Mouse (Mus musculus) MEL (cell line): Measurements from ENCODE around the gene Ferd3l. TPM values are rescaled to one million over a fixed set of nuclear protein-coding genes. Genes with fewer than 3 reads are reported as not detected.

ENCODE experiments used
- DNase-seq: peaks from one replicate; pipeline ENCODE4 v3.0.0; 2011; ENCODE audit warnings: low read depth, low spot score
- H3K27ac ChIP-seq: 2 replicates; pipeline ENCODE4 v1.5.1; 2012; ENCODE audit warnings: low read depth, mild to moderate bottlenecking, control low read depth, low read length, moderate library complexity; ENCODE audit not compliant: control insufficient read depth
- H3K27me3 ChIP-seq, 2 experiments: fragments of 150-350 bp in 1 of 2; sonication (generic) in 1 of 2; 2 replicates each; pipeline ENCODE4 v1.6.1; 2012; ENCODE audit warnings: low read length in 2 of 2, mild to moderate bottlenecking in 2 of 2, improper control_type of control experiment in 1 of 2, moderate library complexity in 1 of 2; ENCODE audit not compliant: insufficient read depth in 2 of 2, control insufficient read depth in 1 of 2
- H3K36me3 ChIP-seq, 2 experiments: 2 replicates each; pipeline ENCODE4 v1.6.1; 2012 to 2014; ENCODE audit warnings: low read length in 2 of 2, improper control_type of control experiment in 1 of 2, inconsistent platforms in 1 of 2, mild to moderate bottlenecking in 1 of 2; ENCODE audit not compliant: insufficient read depth in 2 of 2, control insufficient read depth in 1 of 2
- H3K4me1 ChIP-seq, 2 experiments: fragments of 150-350 bp in 1 of 2; sonication (generic) in 1 of 2; 2 replicates each; pipeline ENCODE4 v1.6.1; 2012; ENCODE audit warnings: low read length in 2 of 2, improper control_type of control experiment in 1 of 2, mild to moderate bottlenecking in 1 of 2; ENCODE audit not compliant: insufficient read depth in 2 of 2, control insufficient read depth in 1 of 2
- H3K4me3 ChIP-seq, 2 experiments: fragments of 150-350 bp in 1 of 2; sonication (generic) in 1 of 2; 2 replicates each; pipeline ENCODE4 v1.5.1; 2012; ENCODE audit warnings: low read depth in 2 of 2, low read length in 2 of 2, mild to moderate bottlenecking in 2 of 2, moderate library complexity in 2 of 2, control low read depth in 1 of 2, improper control_type of control experiment in 1 of 2; ENCODE audit not compliant: control insufficient read depth in 1 of 2, insufficient read depth in 1 of 2
- H3K79me2 ChIP-seq: 2 replicates; pipeline ENCODE4 v1.6.1; 2012; ENCODE audit warnings: mild to moderate bottlenecking, low read length, moderate library complexity; ENCODE audit not compliant: control insufficient read depth, poor library complexity, insufficient read depth
- H3K9ac ChIP-seq: 2 replicates; pipeline ENCODE4 v1.6.1; 2012; ENCODE audit warnings: low read depth, mild to moderate bottlenecking, control low read depth, low read length, moderate library complexity; ENCODE audit not compliant: control insufficient read depth, poor library complexity, severe bottlenecking
- H3K9me3 ChIP-seq: fragments of 150-350 bp; sonication (generic); replicated peaks from 2 replicates; pipeline ENCODE4 v1.6.1; 2012; ENCODE audit warnings: mild to moderate bottlenecking, low read length, improper control_type of control experiment, moderate library complexity; ENCODE audit not compliant: insufficient read depth
- CHD1 ChIP-seq: IDR thresholded peaks from 2 replicates; pipeline ENCODE4 v1.6.1; 2012; ENCODE audit warnings: low read depth, mild to moderate bottlenecking, inconsistent platforms, low read length, improper control_type of control experiment
- CTCF ChIP-seq, 3 experiments: IDR thresholded peaks in 2 of 3; conservative IDR thresholded peaks in 1 of 3; 2 replicates each; pipeline ENCODE4 v1.5.1; 2011 to 2012; ENCODE audit warnings: low read length in 3 of 3, low read depth in 2 of 3, mild to moderate bottlenecking in 2 of 3, improper control_type of control experiment in 1 of 3, inconsistent platforms in 1 of 3, mixed read lengths in 1 of 3, moderate library complexity in 1 of 3; ENCODE audit not compliant: control insufficient read depth in 1 of 3, insufficient read depth in 1 of 3, poor library complexity in 1 of 3, severe bottlenecking in 1 of 3
- E2F4 ChIP-seq: IDR thresholded peaks from 2 replicates; pipeline ENCODE4 v1.6.1; 2011; ENCODE audit warnings: low read depth, low read length, improper control_type of control experiment, borderline replicate concordance
- EP300 ChIP-seq, 2 experiments: IDR thresholded peaks; 2 replicates each; pipeline ENCODE4 v1.6.1; 2011; ENCODE audit warnings: improper control_type of control experiment in 2 of 2, low read length in 2 of 2, low read depth in 1 of 2, mild to moderate bottlenecking in 1 of 2
- ETS1 ChIP-seq: IDR thresholded peaks from 2 replicates; pipeline ENCODE4 v1.6.1; 2012; ENCODE audit warnings: low read depth, mild to moderate bottlenecking, inconsistent platforms, low read length, improper control_type of control experiment, moderate library complexity
- GABPA ChIP-seq: IDR thresholded peaks from 2 replicates; pipeline ENCODE4 v1.6.1; 2012; ENCODE audit warnings: low read depth, mild to moderate bottlenecking, inconsistent platforms, low read length, improper control_type of control experiment, moderate library complexity
- HCFC1 ChIP-seq: IDR thresholded peaks from 2 replicates; pipeline ENCODE4 v1.6.1; 2012; ENCODE audit warnings: low read depth, mild to moderate bottlenecking, inconsistent platforms, low read length, improper control_type of control experiment, moderate library complexity
- KAT2A ChIP-seq: conservative IDR thresholded peaks from 2 replicates; pipeline ENCODE4 v1.6.1; 2012; ENCODE audit warnings: low read depth, low read length, improper control_type of control experiment, inconsistent platforms
- MAZ ChIP-seq: IDR thresholded peaks from 2 replicates; pipeline ENCODE4 v1.6.1; 2012; ENCODE audit warnings: low read depth, mild to moderate bottlenecking, inconsistent platforms, low read length, improper control_type of control experiment
- MEF2A ChIP-seq: IDR thresholded peaks from 2 replicates; pipeline ENCODE4 v1.6.1; 2014; ENCODE audit warnings: low read depth, mild to moderate bottlenecking, inconsistent platforms, low read length, improper control_type of control experiment; ENCODE audit not compliant: poor library complexity, insufficient replicate concordance, severe bottlenecking; ENCODE audit errors: extremely low read depth
- MYB ChIP-seq: IDR thresholded peaks from 2 replicates; pipeline ENCODE4 v1.6.1; 2011; ENCODE audit warnings: mild to moderate bottlenecking, low read depth, low read length, improper control_type of control experiment
- NELFE ChIP-seq: IDR thresholded peaks from 2 replicates; pipeline ENCODE4 v1.6.1; 2011; ENCODE audit warnings: low read depth, low read length, improper control_type of control experiment
- NRF1 ChIP-seq: IDR thresholded peaks from 2 replicates; pipeline ENCODE4 v1.6.1; 2014; ENCODE audit warnings: low read depth, mild to moderate bottlenecking, inconsistent platforms, low read length, improper control_type of control experiment, moderate library complexity; ENCODE audit not compliant: poor library complexity, insufficient read depth, severe bottlenecking
- POLR2A ChIP-seq, 2 experiments: IDR thresholded peaks; 2 replicates each; pipeline ENCODE4 v1.6.1; 2011 to 2012; ENCODE audit warnings: low read length in 2 of 2, mild to moderate bottlenecking in 2 of 2, control low read depth in 1 of 2, improper control_type of control experiment in 1 of 2, low read depth in 1 of 2, moderate library complexity in 1 of 2; ENCODE audit not compliant: control insufficient read depth in 1 of 2, insufficient read depth in 1 of 2, poor library complexity in 1 of 2
- POLR2AphosphoS2 ChIP-seq: IDR thresholded peaks from 2 replicates; pipeline ENCODE4 v1.6.1; 2011; ENCODE audit warnings: low read length, improper control_type of control experiment
- RCOR1 ChIP-seq: IDR thresholded peaks from 2 replicates; pipeline ENCODE4 v1.6.1; 2012; ENCODE audit warnings: low read depth, mild to moderate bottlenecking, inconsistent platforms, low read length, improper control_type of control experiment
- SMC3 ChIP-seq: IDR thresholded peaks from 2 replicates; pipeline ENCODE4 v1.6.1; 2011; ENCODE audit warnings: low read depth, low read length, improper control_type of control experiment
- TCF12 ChIP-seq: IDR thresholded peaks from 2 replicates; pipeline ENCODE4 v1.6.1; 2014; ENCODE audit warnings: low read depth, mild to moderate bottlenecking, inconsistent platforms, low read length, improper control_type of control experiment, moderate library complexity
- UBTF ChIP-seq: IDR thresholded peaks from 2 replicates; pipeline ENCODE4 v1.6.1; 2012; ENCODE audit warnings: low read depth, mild to moderate bottlenecking, inconsistent platforms, low read length, improper control_type of control experiment, moderate library complexity, borderline replicate concordance; ENCODE audit not compliant: insufficient read depth
- USF1 ChIP-seq: IDR thresholded peaks from 2 replicates; pipeline ENCODE4 v1.6.1; 2014; ENCODE audit warnings: low read depth, mild to moderate bottlenecking, inconsistent platforms, low read length, improper control_type of control experiment, moderate library complexity
- USF2 ChIP-seq, 2 experiments: IDR thresholded peaks; 2 replicates each; pipeline ENCODE4 v1.6.1; 2011 to 2012; ENCODE audit warnings: improper control_type of control experiment in 2 of 2, low read length in 2 of 2, borderline replicate concordance in 1 of 2, inconsistent platforms in 1 of 2, low read depth in 1 of 2, mild to moderate bottlenecking in 1 of 2; ENCODE audit not compliant: insufficient read depth in 1 of 2
- ZNF384 ChIP-seq: IDR thresholded peaks from 2 replicates; pipeline ENCODE4 v1.6.1; 2012; ENCODE audit warnings: low read depth, mild to moderate bottlenecking, inconsistent platforms, low read length, improper control_type of control experiment
- polyA plus RNA-seq, 2 experiments: library from polyadenylated mRNA; stranded (reverse) in 1 of 2; unstranded in 1 of 2; fragments of >175 nt in 1 of 2; fragments of >200 nt in 1 of 2; gene quantifications; 2 replicates each; pipeline versions ENCODE4 v1.2.1 to v1.2.4; 2012; ENCODE audit warnings: low replicate concordance in 2 of 2, low read depth in 1 of 2; ENCODE audit not compliant: insufficient read length in 2 of 2, insufficient read depth in 1 of 2, missing spikeins in 1 of 2
- total RNA-seq: library from RNA; depleted of rRNA; stranded (reverse); fragments of 300-350 nt; gene quantifications from 2 replicates; pipeline ENCODE4 v1.2.3, GENCODE M21; 2012

Gene Ferd3l
- total and polyA plus RNA-seq, 3 experiments = not detected

DNA sequence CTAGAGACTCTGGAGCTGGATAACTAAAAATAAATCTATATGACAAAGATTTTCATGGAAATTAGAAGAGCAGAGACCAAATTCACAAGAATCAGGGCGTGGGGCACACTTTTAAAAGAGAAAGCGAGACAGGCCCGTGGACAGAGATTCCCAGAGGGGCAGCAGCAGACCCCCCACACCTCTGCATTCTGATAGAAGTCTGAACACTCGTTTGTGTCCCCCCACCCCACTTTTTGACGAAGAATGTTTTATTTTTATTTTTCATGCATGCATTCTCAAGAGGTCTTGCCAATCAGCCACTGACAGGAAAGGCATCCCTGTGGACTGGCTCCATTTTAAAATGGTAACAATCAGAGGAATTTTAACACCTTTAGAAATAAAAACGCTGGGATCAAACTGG lies 31.0 kb downstream of the Ferd3l start:
- Histone ChIP-seq H3K4me1 (no peaks in the 10 kb centered on the region), H3K27me3 (no peaks in the 10 kb centered on the region), H3K9ac (no peak overlapping the region), H3K79me2 (no peaks in the 10 kb centered on the region), H3K4me3 (no peak overlapping the region), H3K27ac (no peak overlapping the region), H3K9me3 (no peaks in the 10 kb centered on the region), H3K36me3 (no peaks in the 10 kb centered on the region)
- TF ChIP-seq ETS1 = no peak
- no peak for TF ChIP-seq HCFC1
- no peak for TF ChIP-seq USF2 (IDR thresholded peaks at IDR 0.05; ENCODE audit: borderline replicate concordance in 1 of 2, insufficient read depth in 1 of 2, low read depth in 1 of 2, low read length in 2 of 2)
- no peak for DNase-seq

DNA sequence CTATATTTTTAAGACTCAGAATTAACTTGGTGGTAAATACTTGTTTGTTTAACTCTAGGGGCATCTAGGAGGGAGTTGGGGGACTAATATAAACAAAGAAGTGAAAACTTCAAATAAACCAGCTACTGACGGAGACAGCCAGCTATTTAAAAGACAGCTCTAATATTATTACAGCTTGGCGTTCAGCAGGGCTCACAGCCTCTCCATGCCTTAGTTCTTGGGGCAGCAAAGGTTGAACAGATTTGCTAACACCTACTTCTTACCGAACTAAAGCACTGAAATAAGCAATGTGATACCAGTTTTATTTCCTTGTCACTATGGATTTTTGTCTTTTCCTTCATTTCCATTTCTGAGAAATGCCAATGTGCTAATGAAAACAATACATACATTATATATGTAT lies 31.6 kb downstream of the Ferd3l start:
- DNase-seq = no peak
- no peak overlapping the region for H3K9ac ChIP-seq
- H3K27ac ChIP-seq = no peak overlapping the region
- H3K27me3 ChIP-seq = no peaks in the 10 kb centered on the region
- no peaks in the 10 kb centered on the region for H3K4me1 ChIP-seq
- TF ChIP-seq POLR2AphosphoS2 = no peak
- no peak for TF ChIP-seq RCOR1
- TF ChIP-seq MEF2A = no peak
- no peak for TF ChIP-seq TCF12
- no peak for TF ChIP-seq SMC3
- no peak for TF ChIP-seq POLR2A (IDR thresholded peaks at IDR 0.05; ENCODE audit: control insufficient read depth in 1 of 2, insufficient read depth in 1 of 2, low read depth in 1 of 2, low read length in 2 of 2, poor library complexity in 1 of 2)
- TF ChIP-seq MAZ = no peak
- no peak for TF ChIP-seq NRF1
- no peak for TF ChIP-seq CHD1
- TF ChIP-seq KAT2A = no peak
- TF ChIP-seq ETS1 = no peak
- no peak for TF ChIP-seq ZNF384
- no peak for TF ChIP-seq GABPA
- no peak for TF ChIP-seq EP300 (IDR thresholded peaks at IDR 0.05; ENCODE audit: low read depth in 1 of 2, low read length in 2 of 2)
- TF ChIP-seq CTCF (IDR thresholded peaks at IDR 0.05 in 2 of 3, conservative IDR thresholded peaks at IDR 0.05 in 1 of 3; ENCODE audit: control insufficient read depth in 1 of 3, insufficient read depth in 1 of 3, low read depth in 2 of 3, low read length in 3 of 3, poor library complexity in 1 of 3, severe bottlenecking in 1 of 3) = no peak
- no peak for TF ChIP-seq E2F4
- no peak for TF ChIP-seq NELFE
- TF ChIP-seq MYB = no peak
- no peak for TF ChIP-seq UBTF
- no peak for TF ChIP-seq USF1
- no peaks in the 10 kb centered on the region for H3K79me2 ChIP-seq
- H3K36me3 ChIP-seq = no peaks in the 10 kb centered on the region
- no peaks in the 10 kb centered on the region for H3K9me3 ChIP-seq
- no peak overlapping the region for H3K4me3 ChIP-seq
